ENCODE assay signal across 8 mouse cellular contexts in genomic region chr17:47295315-47296011, GRCm38 (mm10).
DNase-seq lines count a peak whose midpoint lies in the region; ATAC-seq and TF ChIP-seq lines count a peak whose summit lies in the region.

No protein-coding gene starts in this region.

- no peak for TF ChIP-seq POLR2A in limb, embryonic 14.5 days (IDR thresholded peaks at IDR 0.05; ENCODE audit: borderline replicate concordance, extremely low read depth, insufficient read depth, insufficient read length)
- no peak for TF ChIP-seq POLR2A in small intestine, adult 2 months (IDR thresholded peaks at IDR 0.05; ENCODE audit: low read depth, low read length)
- TF ChIP-seq POLR2A in cerebellum, adult 2 months (IDR thresholded peaks at IDR 0.05; ENCODE audit: borderline replicate concordance, insufficient read depth, low read length): no peak

- H3K9me3 ChIP-seq in midbrain, embryonic 10.5 days (replicated peaks): no peaks in the 10 kb centered on the region
- no peaks in the 10 kb centered on the region for H3K9me3 ChIP-seq in midbrain, embryonic 13.5 days
- no peaks in the 10 kb centered on the region for H3K9me3 ChIP-seq in heart, embryonic 16.5 days (replicated peaks; ENCODE audit: control insufficient read depth, low read length)
- no peaks in the 10 kb centered on the region for H3K9me3 ChIP-seq in limb, embryonic 14.5 days (ENCODE audit: control insufficient read depth, low read length)
- no peaks in the 10 kb centered on the region for H3K9me3 ChIP-seq in hindbrain, embryonic 14.5 days (ENCODE audit: control insufficient read depth, low read length)

- no peak overlapping the region for H3K4me2 ChIP-seq in midbrain, embryonic 13.5 days (replicated peaks)
- H3K4me2 ChIP-seq in heart, embryonic 16.5 days (ENCODE audit: low read depth, low read length): peak overlapping the region; percentile 33
- H3K4me2 ChIP-seq in limb, embryonic 14.5 days (replicated peaks; ENCODE audit: low read depth, low read length, severe bottlenecking): no peak overlapping the region
- no peak overlapping the region for H3K4me2 ChIP-seq in hindbrain, embryonic 14.5 days (replicated peaks)

- H3K36me3 ChIP-seq in midbrain, embryonic 10.5 days: peaks cover 16% of the 10 kb centered on the region; the same call in 1 of the 2 replicates
- 0 out of 2 replicates have a peak, but pooled peaks cover 1% of the 10 kb centered on the region for H3K36me3 ChIP-seq in midbrain, embryonic 13.5 days
- no peaks in the 10 kb centered on the region for H3K36me3 ChIP-seq in heart, embryonic 16.5 days (ENCODE audit: control insufficient read depth, insufficient read depth)
- no peaks in the 10 kb centered on the region for H3K36me3 ChIP-seq in limb, embryonic 14.5 days (ENCODE audit: control insufficient read depth, insufficient read depth, low read length)
- H3K36me3 ChIP-seq in small intestine, adult 2 months (ENCODE audit: control insufficient read depth, insufficient read depth, low read length): no peaks in the 10 kb centered on the region
- no peaks in the 10 kb centered on the region for H3K36me3 ChIP-seq in hindbrain, embryonic 14.5 days (replicated peaks; ENCODE audit: control insufficient read depth, insufficient read depth)

- H3K9ac ChIP-seq in midbrain, embryonic 13.5 days (replicated peaks): no peak overlapping the region
- H3K9ac ChIP-seq in heart, embryonic 16.5 days (ENCODE audit: low read length): no peak overlapping the region
- H3K9ac ChIP-seq in limb, embryonic 14.5 days (ENCODE audit: low read depth, low read length, severe bottlenecking): no peak overlapping the region
- no peak overlapping the region for H3K9ac ChIP-seq in hindbrain, embryonic 14.5 days

- H3K4me1 ChIP-seq in midbrain, embryonic 10.5 days: peaks cover 40% of the 10 kb centered on the region
- H3K4me1 ChIP-seq in midbrain, embryonic 13.5 days (replicated peaks): peaks cover 28% of the 10 kb centered on the region
- peaks cover 21% of the 10 kb centered on the region for H3K4me1 ChIP-seq in heart, embryonic 16.5 days (ENCODE audit: control insufficient read depth, insufficient read depth, low read length)
- peaks cover 11% of the 10 kb centered on the region; the same call in 1 of the 2 replicates for H3K4me1 ChIP-seq in limb, embryonic 14.5 days (ENCODE audit: control insufficient read depth, insufficient read depth, low read length)
- peaks cover 26% of the 10 kb centered on the region for H3K4me1 ChIP-seq in small intestine, adult 2 months (ENCODE audit: control insufficient read depth, insufficient read depth, insufficient read length, low read length)
- H3K4me1 ChIP-seq in cerebellum, adult 2 months (ENCODE audit: control insufficient read depth, insufficient read depth, low read length): no peaks in the 10 kb centered on the region
- H3K4me1 ChIP-seq in hindbrain, embryonic 14.5 days (replicated peaks; ENCODE audit: control insufficient read depth, insufficient read depth, low read length): no peaks in the 10 kb centered on the region

- peak overlapping the region; percentile 10 for H3K27ac ChIP-seq in midbrain, embryonic 10.5 days (replicated peaks)
- no peak overlapping the region for H3K27ac ChIP-seq in midbrain, embryonic 13.5 days
- peak overlapping the region; percentile 57 for H3K27ac ChIP-seq in heart, embryonic 16.5 days (ENCODE audit: low read length)
- H3K27ac ChIP-seq in limb, embryonic 14.5 days (replicated peaks; ENCODE audit: low read depth, low read length): peak overlapping the region; percentile 26; the same call in 1 of the 2 replicates
- peak overlapping the region; percentile 60; the same call in 1 of the 2 replicates for H3K27ac ChIP-seq in small intestine, adult 2 months (ENCODE audit: insufficient read depth, low read depth, low read length)
- H3K27ac ChIP-seq in cerebellum, adult 2 months (ENCODE audit: insufficient read depth, low read length): no peak overlapping the region
- no peak overlapping the region for H3K27ac ChIP-seq in hindbrain, embryonic 14.5 days

- TF ChIP-seq CTCF in small intestine, adult 2 months (IDR thresholded peaks at IDR 0.05; ENCODE audit: extremely low read depth, insufficient read length, insufficient replicate concordance, low read depth, low read length): no peak
- no peak for TF ChIP-seq CTCF in cerebellum, adult 2 months (IDR thresholded peaks at IDR 0.05; ENCODE audit: borderline replicate concordance, insufficient read depth, low read depth, low read length)

- no peak for DNase-seq in midbrain, embryonic 10.5 days (ENCODE audit: low spot score)
- no peak for DNase-seq in limb, embryonic 14.5 days (ENCODE audit: low spot score)
- no peak for DNase-seq in cerebellum, adult 2 months
- DNase-seq in hindbrain, embryonic 14.5 days (ENCODE audit: low spot score): no peak
- DNase-seq in c-Kit-positive CD71-positive TER-119-positive erythroid progenitor cells, embryonic 14.5 days (ENCODE audit: low spot score): no peak

- WGBS in midbrain, embryonic 10.5 days: 82% methylated on average over 17 of the region's 17 CpGs
- 78% methylated on average over 17 of the region's 17 CpGs for WGBS in midbrain, embryonic 13.5 days
- WGBS in heart, embryonic 16.5 days: 42% methylated on average over 17 of the region's 17 CpGs
- WGBS in limb, embryonic 14.5 days: 65% methylated on average over 17 of the region's 17 CpGs
- WGBS in small intestine, adult 2 months: 55% methylated on average over 17 of the region's 17 CpGs
- whole genome bisulfite sequencing in cerebellum, adult 2 months: 58% methylated on average over 17 of the region's 17 CpGs
- WGBS in hindbrain, embryonic 14.5 days: 70% methylated on average over 17 of the region's 17 CpGs

- H3K4me3 ChIP-seq in midbrain, embryonic 10.5 days: no peak overlapping the region
- H3K4me3 ChIP-seq in midbrain, embryonic 13.5 days (replicated peaks): no peak overlapping the region
- H3K4me3 ChIP-seq in heart, embryonic 16.5 days (ENCODE audit: low read length): no peak overlapping the region
- no peak overlapping the region for H3K4me3 ChIP-seq in limb, embryonic 14.5 days (replicated peaks; ENCODE audit: low read length)
- H3K4me3 ChIP-seq in small intestine, adult 2 months (ENCODE audit: low read depth, low read length): no peak overlapping the region
- H3K4me3 ChIP-seq in cerebellum, adult 2 months (replicated peaks; ENCODE audit: insufficient read depth, low read depth, low read length): no peak overlapping the region
- no peak overlapping the region for H3K4me3 ChIP-seq in hindbrain, embryonic 14.5 days (replicated peaks; ENCODE audit: low read length)

- no peaks in the 10 kb centered on the region for H3K27me3 ChIP-seq in midbrain, embryonic 10.5 days (ENCODE audit: low read depth, poor library complexity, severe bottlenecking)
- no peaks in the 10 kb centered on the region for H3K27me3 ChIP-seq in midbrain, embryonic 13.5 days
- H3K27me3 ChIP-seq in heart, embryonic 16.5 days (ENCODE audit: control insufficient read depth, insufficient read depth, low read length): no peaks in the 10 kb centered on the region
- H3K27me3 ChIP-seq in limb, embryonic 14.5 days (ENCODE audit: control insufficient read depth, insufficient read depth, low read length): no peaks in the 10 kb centered on the region
- no peaks in the 10 kb centered on the region for H3K27me3 ChIP-seq in small intestine, adult 2 months (ENCODE audit: control insufficient read depth, insufficient read depth, low read length)
- no peaks in the 10 kb centered on the region for H3K27me3 ChIP-seq in cerebellum, adult 2 months (ENCODE audit: control insufficient read depth, insufficient read depth, low read length)
- no peaks in the 10 kb centered on the region for H3K27me3 ChIP-seq in hindbrain, embryonic 14.5 days (ENCODE audit: control insufficient read depth, insufficient read depth, low read length)

- ATAC-seq in midbrain, embryonic 13.5 days: no peak
- peak; percentile 52; the same call in 1 of the 2 replicates for ATAC-seq in heart, embryonic 16.5 days (replicated peaks; ENCODE audit: extremely low read depth, insufficient read depth, low FRiP score)
- no peak for ATAC-seq in limb, embryonic 14.5 days (ENCODE audit: low FRiP score, low read depth)
- no peak for ATAC-seq in hindbrain, embryonic 14.5 days (ENCODE audit: low FRiP score)

Comparison
In these comparisons a context has a peak if more than half of its experiments do, and no peak if none do; other contexts are left out.
1. H3K27ac ChIP-seq: peak in midbrain, embryonic 10.5 days (single experiment), heart, embryonic 16.5 days (single experiment), limb, embryonic 14.5 days (single experiment) and small intestine, adult 2 months (single experiment); none in midbrain, embryonic 13.5 days (single experiment), cerebellum, adult 2 months (single experiment) and hindbrain, embryonic 14.5 days (single experiment).